Mouse (Mus musculus) left cerebral cortex, adult 18-20 months (tissue): Measurements from ENCODE around the gene Egfl8. TPM values are rescaled to one million over a fixed set of nuclear protein-coding genes. Genes with fewer than 3 reads are reported as not detected.

Experiments
- DNase-seq, 2 experiments: peaks; one replicate each; pipeline ENCODE4 v3.0.0; 2021 to 2022; ENCODE audit warnings: low spot score in 2 of 2, mixed read lengths in 1 of 2
- long read RNA-seq, 2 experiments: library from polyadenylated mRNA; stranded (forward); transcript quantifications; one replicate each; pipeline ENCODE4 v2.0.0; 2021
- total RNA-seq, 2 experiments: library from RNA; stranded (reverse); gene quantifications; 2 replicates each; pipeline ENCODE4 v1.2.3; 2021

Egfl8 gene
- total RNA-seq = 1 to 10 TPM; 3.2 to 3.4 TPM
- long read RNA-seq, experiment 1, partial matches to known transcripts = 1 of 10 reads
- long read RNA-seq, experiment 1, other reads (novel, unspliced or antisense) = 9 of 10 reads
- long read RNA-seq, experiment 2, partial matches to known transcripts = 0 of 6 reads
- long read RNA-seq, experiment 2, other reads (novel, unspliced or antisense) = 6 of 6 reads

- DNase-seq = no peak
These were observed at the start of gene Egfl8 for GRCm38 (mm10) chr17:34615871-34616270. Gene Egfl8, minus strand, starts transcription at chr17:34615971.

DNA sequence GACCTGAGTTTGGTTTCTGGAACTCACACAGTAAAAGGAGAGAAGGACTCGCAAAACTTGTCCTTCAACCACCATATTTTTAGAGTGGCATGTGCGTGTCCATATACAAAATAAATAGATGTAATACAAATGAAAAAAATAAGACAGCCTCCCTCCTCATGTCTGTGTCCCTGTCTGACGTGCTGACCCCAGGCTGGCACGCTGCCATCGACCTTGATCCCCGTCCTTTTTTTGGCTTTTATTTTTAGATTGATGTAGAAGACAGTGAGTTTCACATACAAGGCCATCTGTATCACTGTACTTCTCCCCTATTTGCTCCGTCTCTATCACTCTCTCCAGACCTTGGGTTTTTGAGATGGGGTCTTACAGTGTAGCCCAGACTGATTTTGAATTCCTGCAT is 48.7 kb upstream of the Egfl8 start:
- DNase-seq = no peak

DNA sequence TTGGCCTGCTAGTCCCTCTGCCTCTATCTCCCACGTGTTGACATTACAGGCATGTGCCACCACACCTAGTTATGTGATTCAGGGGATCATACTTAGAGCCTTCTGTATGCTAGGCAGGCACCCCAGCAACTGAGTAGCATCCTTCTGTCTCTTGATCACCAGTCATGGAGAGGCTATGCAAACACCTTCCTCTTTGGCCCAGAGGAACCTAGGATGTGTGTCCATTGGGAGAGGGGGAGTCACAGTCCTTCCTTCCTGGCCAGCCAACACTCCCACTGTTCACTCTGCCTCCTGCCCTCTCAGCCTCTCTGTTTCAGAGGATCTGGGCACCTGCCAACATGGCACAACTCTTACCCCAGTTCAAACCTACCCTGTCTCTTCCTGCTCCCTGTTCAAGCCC is 47.8 kb upstream of the Egfl8 start:
- DNase-seq = no peak

DNA sequence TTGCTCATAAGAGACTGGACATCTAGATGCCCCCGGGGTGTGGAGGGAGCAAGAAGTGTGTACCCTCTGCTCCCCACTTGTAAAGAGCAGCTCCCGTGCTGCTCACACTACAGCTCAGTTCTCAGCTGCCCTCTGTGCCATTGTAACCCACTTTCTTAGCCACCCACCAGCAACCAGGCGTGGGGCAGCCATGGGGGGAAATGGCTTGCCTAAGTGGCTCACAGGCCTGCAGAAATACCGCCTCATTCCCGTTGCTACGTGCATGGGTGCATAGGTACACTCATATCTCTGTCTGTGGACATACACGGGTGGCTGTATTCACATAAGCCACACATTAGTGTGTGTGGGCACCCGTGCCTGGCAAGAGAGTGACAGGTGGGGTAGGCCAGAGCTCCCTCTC is 47.2 kb upstream of the Egfl8 start:
- DNase-seq = no peak

DNA sequence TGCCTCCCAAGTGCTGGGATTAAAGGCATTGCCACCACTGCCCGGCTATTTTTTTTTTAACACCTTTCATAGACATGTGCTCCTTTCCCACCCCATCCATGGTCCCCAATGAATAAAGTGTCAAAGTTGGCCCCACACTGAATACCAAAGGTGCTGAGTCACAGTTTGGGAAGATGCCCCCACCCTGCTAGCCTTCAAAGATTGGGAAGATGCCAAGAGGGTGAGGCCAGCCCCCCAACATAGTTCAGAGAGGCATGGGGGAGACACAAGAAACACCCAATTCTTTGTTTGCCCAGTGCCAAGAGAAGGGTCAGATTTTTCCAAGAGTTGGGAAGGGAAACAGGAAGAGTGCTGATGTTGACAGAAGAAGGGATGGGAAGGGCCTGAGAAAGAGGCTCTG is 46.7 kb upstream of the Egfl8 start:
- DNase-seq = no peak

DNA sequence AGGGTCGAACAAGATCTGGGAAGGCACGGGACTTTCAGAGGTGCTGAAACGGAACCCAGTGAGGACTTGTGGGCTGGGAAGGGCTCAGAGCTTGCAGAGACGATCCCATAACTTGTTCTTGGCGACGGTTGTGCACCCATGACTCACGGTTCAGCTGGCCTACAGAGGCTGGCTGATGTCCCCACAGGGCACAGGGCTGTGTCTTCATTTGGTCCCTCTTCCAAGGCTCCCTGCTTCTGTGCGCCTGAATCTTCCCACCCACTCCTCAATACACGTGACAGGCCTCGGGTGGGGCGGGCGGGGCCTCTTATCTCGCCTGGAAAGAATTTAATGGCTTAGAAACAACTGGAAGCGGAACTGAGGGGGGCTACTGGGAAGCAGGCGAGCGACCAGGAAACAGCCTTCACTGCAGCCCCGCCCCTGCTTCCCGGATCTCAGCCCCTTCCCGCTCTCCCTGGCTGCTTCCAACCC is 45.4 kb upstream of the Egfl8 start:
- no peak for DNase-seq

DNA sequence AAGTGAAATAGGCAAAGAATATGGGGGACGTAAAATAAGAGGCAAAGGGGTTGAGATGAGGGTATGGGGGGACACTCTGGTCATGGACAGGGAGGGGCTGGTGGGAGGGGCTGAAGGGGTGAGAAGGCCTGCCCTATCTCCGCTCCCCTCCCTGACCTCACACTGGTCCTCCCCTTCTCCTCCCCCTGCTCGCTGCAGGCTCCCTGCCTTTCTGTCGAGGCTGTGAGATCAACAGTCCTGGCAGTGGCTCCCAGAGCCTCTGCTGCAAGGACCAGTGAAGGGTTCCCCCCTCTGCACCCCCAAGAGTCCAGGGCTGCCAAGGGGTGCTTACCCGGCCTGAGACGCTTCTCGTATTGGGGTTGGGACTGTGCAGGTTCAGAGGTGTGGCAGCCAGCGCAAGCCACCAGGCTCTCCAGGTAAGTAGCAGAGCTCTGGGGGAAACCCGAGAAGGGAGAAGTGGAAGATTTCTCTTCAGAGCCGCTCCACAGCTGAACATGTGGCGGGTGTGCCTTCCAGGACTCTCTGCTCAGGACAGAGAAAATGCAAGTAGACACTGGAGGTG is 44.6 kb upstream of the Egfl8 start:
- DNase-seq = no peak

DNA sequence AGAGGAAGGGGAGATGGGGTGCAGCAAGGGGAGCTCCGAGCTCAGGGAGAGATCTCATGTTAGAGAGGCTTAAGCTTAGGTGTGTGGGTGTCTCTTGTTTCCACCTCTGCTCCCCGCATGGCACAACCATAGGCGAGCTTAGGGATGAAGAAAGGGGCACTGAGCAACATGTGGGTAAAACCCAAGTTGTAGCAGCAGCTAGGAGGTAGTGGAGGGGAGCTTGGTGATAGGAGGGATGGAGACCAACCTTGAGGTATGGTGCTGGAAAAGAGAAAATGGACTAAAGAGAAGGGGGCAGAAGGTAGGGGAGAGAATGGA is 44.1 kb upstream of the Egfl8 start:
- no peak for DNase-seq

DNA sequence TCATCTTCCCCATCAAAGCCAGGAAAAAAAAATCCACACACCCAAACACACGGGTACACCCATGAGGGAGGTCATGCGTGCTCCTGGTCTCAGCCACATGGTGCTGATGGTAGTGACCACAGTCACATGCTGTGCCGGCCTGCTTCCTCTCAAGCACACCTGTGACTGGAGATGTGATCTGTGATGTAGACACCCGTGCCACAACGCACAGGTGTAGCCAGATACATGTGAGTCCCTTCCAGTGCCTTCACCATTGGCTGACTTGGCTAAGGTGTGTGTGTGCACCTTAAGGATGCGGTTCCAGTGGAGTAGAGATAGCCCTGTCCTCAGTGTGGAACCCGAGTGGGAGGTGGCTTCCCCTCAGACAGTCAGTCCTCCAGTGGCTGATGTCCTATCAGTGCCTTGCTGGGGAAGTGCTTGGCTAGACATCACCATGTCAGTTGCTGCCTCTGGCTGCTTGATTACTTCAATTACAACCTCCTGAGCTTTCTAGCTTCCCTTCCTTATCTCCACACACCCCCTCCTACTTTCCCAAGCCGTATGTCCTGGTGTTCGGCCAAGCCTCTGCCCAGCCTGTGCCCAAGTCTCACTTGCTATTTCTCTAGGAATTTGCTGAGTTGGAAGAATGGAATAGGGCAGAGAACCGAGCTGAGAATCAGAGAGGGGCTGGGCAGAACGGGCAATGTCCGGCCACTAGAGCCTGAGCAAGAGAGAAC is 43.6 kb upstream of the Egfl8 start:
- no peak for DNase-seq

GRCm38 (mm10) chr17:34658591-34658990 is 42.8 kb upstream of the Egfl8 start:
- DNase-seq = no peak

DNA sequence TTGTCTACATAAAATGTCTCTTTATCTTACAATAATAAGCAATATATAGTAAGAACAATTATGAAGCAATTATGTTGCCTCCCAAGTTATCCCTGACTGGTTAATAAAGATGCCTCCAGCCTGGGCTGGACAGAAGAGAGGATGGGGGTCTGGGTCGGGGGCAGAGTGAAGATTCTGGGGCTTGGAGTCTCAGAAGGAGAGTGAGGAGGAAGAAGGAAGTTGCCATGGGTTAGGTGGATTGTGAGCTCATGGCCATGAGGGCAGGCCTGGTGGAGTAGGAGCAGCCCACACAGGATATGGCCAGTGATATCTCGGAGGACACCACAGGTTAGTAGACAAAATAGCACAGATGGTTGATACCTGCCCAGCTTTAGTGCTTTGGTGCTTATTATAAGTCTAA is 42.4 kb upstream of the Egfl8 start:
- no peak for DNase-seq

DNA sequence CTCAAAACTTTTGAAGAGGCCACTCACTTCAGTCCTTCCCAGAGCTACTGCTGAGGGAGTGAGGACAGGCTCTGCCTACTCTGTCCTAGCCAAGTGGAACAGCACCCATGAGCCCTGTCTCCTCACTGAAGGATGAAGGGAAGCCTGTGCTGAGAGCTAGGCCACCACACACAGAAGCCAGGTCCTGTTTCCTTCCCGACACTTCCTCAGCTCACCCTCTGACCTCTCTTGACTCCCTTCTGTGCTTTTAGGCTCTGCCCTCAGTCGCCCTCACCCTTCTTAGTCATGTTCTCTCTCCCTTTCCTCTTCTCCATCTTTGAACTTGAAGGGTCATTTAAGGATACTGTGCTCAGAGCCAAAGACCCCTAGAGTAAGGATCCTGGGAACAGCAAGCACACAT is 41.5 kb upstream of the Egfl8 start:
- DNase-seq = no peak

DNA sequence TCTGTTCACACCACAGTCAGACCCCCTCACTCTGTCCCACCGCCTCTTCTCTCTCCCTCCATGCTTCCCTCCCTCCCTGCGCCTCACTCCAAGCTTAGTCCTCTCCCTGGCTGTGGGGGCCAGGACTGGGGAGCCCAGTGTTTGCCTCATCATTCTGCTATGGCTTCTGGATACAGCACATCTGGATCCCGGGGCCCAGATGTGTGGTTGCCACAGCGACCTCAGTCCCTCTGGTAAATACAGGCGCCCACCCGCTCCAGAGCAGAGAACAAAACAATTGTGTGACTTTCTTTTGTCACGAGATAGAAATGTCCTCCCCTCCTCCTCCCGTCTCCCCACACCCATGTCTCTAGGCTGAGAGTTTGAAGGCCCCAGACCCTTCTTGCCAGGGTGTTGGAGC is 40.9 kb upstream of the Egfl8 start:
- DNase-seq = no peak

DNA sequence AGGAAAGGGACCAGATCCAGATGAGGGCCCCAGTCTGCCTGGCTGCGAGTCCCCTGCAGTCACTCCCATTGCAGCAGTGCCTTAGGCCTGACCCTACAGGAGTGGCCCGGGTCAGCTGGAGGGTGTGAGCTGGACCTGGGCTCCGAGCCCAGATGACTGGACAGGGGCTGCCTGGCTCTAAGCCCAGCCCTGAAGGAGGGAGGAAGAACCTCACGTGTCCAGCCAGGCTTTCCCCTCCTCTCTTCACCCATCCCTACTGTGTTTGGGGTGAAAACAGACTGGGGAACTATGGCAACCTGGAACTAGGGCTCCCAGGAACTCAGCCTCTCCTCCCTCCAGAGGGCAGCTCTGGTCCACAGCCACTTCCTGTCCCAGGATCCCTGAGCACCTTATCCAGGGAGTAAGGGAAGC is 39.8 kb upstream of the Egfl8 start:
- no peak for DNase-seq

- no peak for DNase-seq
These were observed 39.4 kb upstream of the Egfl8 start for GRCm38 (mm10) chr17:34655160-34655559.

DNA sequence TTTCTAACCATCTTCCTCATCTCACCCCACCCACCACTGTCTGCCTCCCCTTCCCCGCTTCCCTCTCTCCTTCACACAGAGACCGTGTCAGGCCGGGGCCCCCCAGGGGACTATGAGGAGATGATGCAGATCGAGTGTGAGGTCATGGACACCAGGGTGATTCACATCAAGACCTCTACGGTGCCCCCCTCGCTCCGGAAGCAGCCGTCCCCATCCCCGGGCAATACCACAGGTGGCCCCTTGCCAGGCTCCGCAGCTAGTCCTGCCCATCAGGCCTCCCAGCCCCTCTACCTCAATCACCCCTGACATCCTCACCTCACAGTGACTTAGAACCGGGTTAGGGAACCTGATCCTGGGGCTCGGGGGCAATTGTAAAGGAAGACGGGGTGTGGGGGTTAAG is 38.6 kb upstream of the Egfl8 start:
- DNase-seq = no peak

GRCm38 (mm10) chr17:34653746-34654285 is 38.0 kb upstream of the Egfl8 start:
- peak; percentile 61 to 79 for DNase-seq

GRCm38 (mm10) chr17:34652985-34653384 is 37.2 kb upstream of the Egfl8 start:
- no peak for DNase-seq

GRCm38 (mm10) chr17:34652546-34652945 is 36.8 kb upstream of the Egfl8 start:
- no peak for DNase-seq

GRCm38 (mm10) chr17:34651507-34652221 is 35.9 kb upstream of the Egfl8 start:
- DNase-seq = no peak

- no peak for DNase-seq
These were observed 35.0 kb upstream of the Egfl8 start for GRCm38 (mm10) chr17:34650781-34651180.
